Mouse (Mus musculus): ENCODE measurements at regions not wholly inside any gene's neighbourhood (a gene's known extent, or its start where the extent isn't known, plus 50 kb on each side); places are given as distances from the start of the nearest gene placed in this dataset.

DNA sequence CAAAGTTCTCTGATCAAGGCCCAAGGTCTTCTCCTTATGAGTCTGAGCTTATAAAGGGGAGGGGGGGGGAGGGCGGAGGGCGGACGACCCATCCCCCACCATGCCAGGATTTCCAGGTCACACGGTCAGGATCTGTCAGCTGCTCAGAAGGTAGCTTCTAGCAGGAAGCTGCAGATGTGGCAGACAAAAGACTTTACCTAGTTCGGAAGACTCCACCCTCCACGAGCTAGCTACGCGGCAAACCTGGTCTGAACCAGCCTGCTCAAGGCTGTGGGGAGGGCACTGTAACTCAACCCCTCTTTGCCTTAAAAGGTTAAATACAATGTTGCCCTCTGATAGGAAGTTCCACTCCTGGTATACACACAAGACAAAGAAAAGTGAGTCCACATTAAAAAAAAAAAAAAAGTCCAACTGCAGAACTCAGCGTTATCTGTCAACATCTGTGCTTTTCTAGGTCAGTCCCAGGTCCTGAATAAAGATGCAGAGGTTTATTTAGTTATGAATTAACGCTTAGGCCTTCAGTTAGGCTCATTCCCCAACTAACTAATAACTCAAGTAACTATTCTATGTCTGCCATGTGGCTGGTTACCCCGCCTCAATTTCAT lies 108.7 kb downstream of the Rpl14 start:
- Histone ChIP-seq H3K27ac (replicated peaks) (no peak overlapping the region), H3K4me2 (replicated peaks) (no peak overlapping the region), H3K9ac (replicated peaks) (no peak overlapping the region), H3K4me1 (peaks cover 32% of the 10 kb centered on the region), H3K36me3 (no peaks in the 10 kb centered on the region), H3K27me3 (no peaks in the 10 kb centered on the region), H3K4me3 (no peak overlapping the region), H3K9me3 (no peaks in the 10 kb centered on the region)
- WGBS: 46% methylated on average over 11 of the region's 11 CpGs
- no peak for ATAC-seq (replicated peaks)

DNA sequence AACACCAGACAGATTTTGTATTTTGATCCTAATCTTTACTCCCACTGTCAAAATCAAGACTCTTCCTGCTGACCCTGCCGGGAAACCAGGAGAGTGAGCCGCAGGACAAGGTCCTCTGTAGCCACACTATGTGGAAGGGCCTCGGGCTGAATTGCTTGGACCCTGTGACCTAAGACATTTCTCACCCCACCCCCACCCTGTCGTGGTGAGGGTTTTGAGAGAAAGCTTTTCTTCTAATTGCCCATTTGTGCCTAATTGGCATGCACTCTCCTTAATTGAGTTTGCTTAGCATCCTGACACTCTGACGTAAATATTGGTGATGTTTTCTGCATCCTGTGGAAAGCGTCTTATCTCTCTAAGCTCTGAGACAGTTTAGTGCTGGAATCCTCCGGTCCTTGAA lies 110.2 kb downstream of the Rpl14 start:
- no peak overlapping the region for H3K4me2 ChIP-seq (replicated peaks)
- no peaks in the 10 kb centered on the region for H3K36me3 ChIP-seq
- H3K9me3 ChIP-seq: no peaks in the 10 kb centered on the region
- H3K4me3 ChIP-seq: no peak overlapping the region
- 16% methylated on average over 7 of the region's 7 CpGs for WGBS
- no peaks in the 10 kb centered on the region for H3K27me3 ChIP-seq
- no peak overlapping the region for H3K9ac ChIP-seq (replicated peaks)
- no peak for ATAC-seq (replicated peaks)
- peaks cover 17% of the 10 kb centered on the region for H3K4me1 ChIP-seq
- H3K27ac ChIP-seq (replicated peaks): no peak overlapping the region

DNA sequence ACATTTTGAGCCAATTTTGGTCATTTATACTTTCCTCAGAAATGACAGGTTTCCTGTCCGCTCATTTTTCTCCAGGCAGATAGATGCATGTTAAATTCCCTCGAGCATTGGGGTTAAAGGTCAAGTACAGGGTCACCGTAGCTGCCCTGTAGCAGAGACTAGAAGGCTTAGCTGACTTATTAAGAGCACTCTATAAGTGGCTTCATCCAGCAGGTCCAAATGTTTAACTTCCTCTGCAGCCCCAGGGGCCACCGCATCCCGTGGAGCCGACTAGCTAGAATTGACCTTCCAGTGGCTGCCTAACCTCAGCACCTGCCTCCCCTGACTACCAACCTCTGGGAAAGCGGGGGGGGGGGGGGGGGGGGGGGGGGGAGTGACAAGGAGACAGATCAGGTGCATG lies 114.7 kb downstream of the Rpl14 start:
- H3K4me2 ChIP-seq (replicated peaks): no peak overlapping the region
- H3K9me3 ChIP-seq: no peaks in the 10 kb centered on the region
- peaks cover 20% of the 10 kb centered on the region for H3K4me1 ChIP-seq
- no peak overlapping the region for H3K4me3 ChIP-seq
- no peak overlapping the region for H3K9ac ChIP-seq (replicated peaks)
- ATAC-seq (replicated peaks): no peak
- 45% methylated on average over 6 of the region's 7 CpGs for WGBS
- no peak overlapping the region for H3K27ac ChIP-seq (replicated peaks)
- H3K36me3 ChIP-seq: no peaks in the 10 kb centered on the region
- H3K27me3 ChIP-seq: no peaks in the 10 kb centered on the region

DNA sequence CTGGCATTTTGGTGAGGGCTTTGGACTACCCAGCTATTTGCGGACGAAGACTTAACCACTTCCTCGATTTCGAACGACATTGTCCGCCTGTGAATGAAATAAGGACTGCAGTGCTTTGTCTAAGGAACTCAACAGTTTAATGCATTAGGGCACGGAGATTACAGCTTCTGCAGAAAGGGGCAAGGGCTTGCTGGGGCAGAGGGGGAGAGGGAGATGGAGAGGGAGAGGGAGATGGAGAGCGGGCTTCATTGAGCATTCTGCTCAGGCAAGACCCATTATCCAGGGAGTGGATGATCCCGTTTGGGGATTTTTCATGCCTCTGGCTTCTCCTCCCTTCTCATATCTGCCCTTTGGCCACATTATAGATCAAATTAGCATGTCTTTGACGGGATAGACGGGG lies 117.8 kb downstream of the Rpl14 start:
- no peaks in the 10 kb centered on the region for H3K27me3 ChIP-seq
- no peaks in the 10 kb centered on the region for H3K36me3 ChIP-seq
- peaks cover 40% of the 10 kb centered on the region for H3K4me1 ChIP-seq
- no peak overlapping the region for H3K27ac ChIP-seq (replicated peaks)
- no peak for ATAC-seq (replicated peaks)
- H3K4me2 ChIP-seq (replicated peaks): no peak overlapping the region
- H3K9ac ChIP-seq (replicated peaks): no peak overlapping the region
- H3K4me3 ChIP-seq: no peak overlapping the region
- 51% methylated on average over 11 of the region's 11 CpGs for WGBS
- H3K9me3 ChIP-seq: no peaks in the 10 kb centered on the region

DNA sequence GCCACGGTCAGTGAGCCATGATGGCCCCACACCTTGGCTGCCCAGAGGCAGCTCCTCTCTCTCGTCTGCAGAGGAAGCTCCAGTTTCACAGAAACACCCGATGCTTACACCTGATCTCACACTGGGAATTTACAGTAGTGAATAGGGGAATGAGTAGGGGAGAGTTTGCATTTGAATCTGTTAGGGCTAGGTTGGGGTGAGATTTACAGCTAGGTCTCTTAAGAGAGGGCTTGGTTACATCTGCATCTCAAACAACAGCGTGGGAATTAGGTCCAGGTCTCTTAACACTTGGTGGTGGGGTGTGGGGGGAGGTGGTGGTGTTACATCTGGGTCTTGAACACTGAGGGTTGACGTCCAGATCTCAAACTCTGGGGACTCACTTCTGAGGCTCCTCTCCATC lies 119.3 kb downstream of the Rpl14 start:
- no peak overlapping the region for H3K4me2 ChIP-seq (replicated peaks)
- no peaks in the 10 kb centered on the region for H3K27me3 ChIP-seq
- H3K4me3 ChIP-seq: no peak overlapping the region
- H3K36me3 ChIP-seq: no peaks in the 10 kb centered on the region
- no peak for ATAC-seq (replicated peaks)
- H3K27ac ChIP-seq (replicated peaks): peak overlapping the region; percentile 90
- WGBS: 31% methylated on average over 5 of the region's 5 CpGs
- no peak overlapping the region for H3K9ac ChIP-seq (replicated peaks)
- H3K9me3 ChIP-seq: no peaks in the 10 kb centered on the region
- peaks cover 47% of the 10 kb centered on the region for H3K4me1 ChIP-seq

DNA sequence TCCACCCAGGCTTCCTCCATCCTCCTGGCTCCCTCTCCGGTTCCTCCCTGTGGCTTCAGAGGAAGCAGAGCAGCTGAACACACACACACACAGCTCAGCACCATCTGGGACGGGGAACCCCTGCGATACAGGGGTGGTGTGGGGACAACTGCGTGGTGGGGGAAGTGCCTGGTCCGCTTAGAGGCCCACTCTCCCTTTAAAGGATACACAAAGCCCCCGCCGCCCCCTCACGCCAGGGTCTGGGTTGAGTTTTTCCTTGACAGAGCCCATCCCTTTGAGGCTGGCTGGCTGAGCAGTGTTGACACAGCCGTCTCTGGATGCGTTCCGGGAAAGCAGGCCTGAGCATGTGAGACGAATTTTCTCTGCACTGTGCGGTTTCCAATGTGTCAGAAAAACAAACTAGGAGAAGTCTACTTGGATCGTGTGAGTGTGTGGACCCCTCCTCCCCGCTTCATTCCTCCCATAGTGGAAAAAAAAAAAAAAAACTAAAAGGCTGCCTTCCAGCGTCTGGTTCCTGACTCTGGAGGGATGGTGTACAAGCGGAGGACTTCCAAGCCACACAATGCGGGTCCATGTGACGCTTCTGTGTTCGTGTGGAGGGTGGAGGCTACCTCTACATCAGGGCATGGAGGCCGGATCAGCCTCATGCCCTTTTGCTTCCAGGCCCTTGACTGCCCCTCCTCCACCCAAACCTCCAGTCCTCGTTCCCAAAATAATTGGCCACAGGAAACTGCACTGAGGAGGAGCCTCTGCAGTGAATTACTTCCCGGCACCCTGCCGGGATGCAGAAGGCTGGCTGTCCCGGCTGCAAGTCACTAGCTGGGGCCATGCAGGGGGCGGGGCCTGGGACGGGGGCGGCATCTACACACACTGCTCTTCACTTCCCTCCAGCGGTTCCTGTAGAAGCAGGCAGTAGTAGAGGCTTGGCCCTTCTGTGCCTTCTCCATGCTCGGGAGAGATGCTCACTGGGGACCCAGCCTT lies 120.0 kb downstream of the Rpl14 start:
- peaks cover 47% of the 10 kb centered on the region for H3K4me1 ChIP-seq
- H3K36me3 ChIP-seq: no peaks in the 10 kb centered on the region
- H3K4me2 ChIP-seq (replicated peaks): peak overlapping the region; percentile 42
- peak; percentile 82 for ATAC-seq (replicated peaks)
- H3K4me3 ChIP-seq: peak overlapping the region; percentile 22
- no peaks in the 10 kb centered on the region for H3K27me3 ChIP-seq
- H3K9me3 ChIP-seq: no peaks in the 10 kb centered on the region
- H3K9ac ChIP-seq (replicated peaks): peak overlapping the region; percentile 43
- under 1% methylated on average over 30 of the region's 30 CpGs for WGBS
- peak overlapping the region; percentile 90 for H3K27ac ChIP-seq (replicated peaks)

DNA sequence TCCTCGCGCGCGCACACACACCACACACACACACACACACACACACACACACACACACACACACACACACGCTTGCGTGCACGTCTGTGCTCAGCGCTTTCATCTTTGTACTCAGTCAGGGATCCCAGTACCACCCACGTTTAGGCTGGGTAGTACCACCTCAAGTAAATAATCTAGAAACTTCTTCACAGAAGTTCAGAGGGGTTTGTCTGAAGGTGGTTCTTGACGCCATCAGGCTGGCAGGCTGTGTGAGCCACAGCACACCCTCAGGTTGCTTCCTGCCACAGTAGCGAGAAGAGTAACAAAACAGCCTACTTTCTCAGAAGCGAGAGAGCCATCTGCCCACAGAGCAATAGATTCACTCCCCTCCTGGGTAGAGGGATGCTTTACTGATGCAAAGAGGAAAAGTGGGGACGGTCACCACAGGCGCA lies 120.7 kb downstream of the Rpl14 start:
- Histone ChIP-seq H3K9ac (replicated peaks) (0 out of 2 replicates have a peak overlapping the region, but pooled peaks have one; percentile 43), H3K27me3 (no peaks in the 10 kb centered on the region), H3K4me2 (replicated peaks) (peak overlapping the region; percentile 42), H3K9me3 (no peaks in the 10 kb centered on the region), H3K4me3 (no peak overlapping the region), H3K27ac (replicated peaks) (peak overlapping the region; percentile 90), H3K36me3 (no peaks in the 10 kb centered on the region), H3K4me1 (peaks cover 47% of the 10 kb centered on the region)
- WGBS: 14% methylated on average over 13 of the region's 14 CpGs
- ATAC-seq (replicated peaks): 0 out of 2 replicates have a peak, but pooled peaks have one; percentile 8

DNA sequence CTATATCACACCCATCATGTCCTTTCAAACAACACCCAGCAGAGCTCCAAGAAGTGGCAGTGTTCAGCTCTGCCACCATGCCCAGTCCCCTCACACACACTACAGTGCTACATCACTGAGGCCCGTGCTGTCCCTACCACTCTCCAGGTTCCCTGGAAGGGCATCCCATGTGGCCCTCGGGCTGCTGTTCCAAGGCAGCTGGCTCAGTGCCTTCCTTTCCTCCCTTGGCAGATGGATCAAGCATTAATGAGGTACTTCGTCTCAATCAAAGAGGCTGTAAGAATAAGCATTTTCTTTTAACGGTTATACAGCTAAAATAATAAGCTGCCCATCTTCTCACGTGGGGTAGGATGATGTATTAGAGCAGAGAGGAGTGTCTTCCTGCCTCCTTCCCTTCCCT lies 123.2 kb downstream of the Rpl14 start:
- Histone ChIP-seq H3K4me2 (replicated peaks) (no peak overlapping the region), H3K36me3 (no peaks in the 10 kb centered on the region), H3K4me3 (no peak overlapping the region), H3K27ac (replicated peaks) (no peak overlapping the region), H3K9me3 (no peaks in the 10 kb centered on the region), H3K27me3 (no peaks in the 10 kb centered on the region), H3K9ac (replicated peaks) (no peak overlapping the region), H3K4me1 (peaks cover 47% of the 10 kb centered on the region)
- 34% methylated on average over 5 of the region's 5 CpGs for WGBS
- ATAC-seq (replicated peaks): no peak

DNA sequence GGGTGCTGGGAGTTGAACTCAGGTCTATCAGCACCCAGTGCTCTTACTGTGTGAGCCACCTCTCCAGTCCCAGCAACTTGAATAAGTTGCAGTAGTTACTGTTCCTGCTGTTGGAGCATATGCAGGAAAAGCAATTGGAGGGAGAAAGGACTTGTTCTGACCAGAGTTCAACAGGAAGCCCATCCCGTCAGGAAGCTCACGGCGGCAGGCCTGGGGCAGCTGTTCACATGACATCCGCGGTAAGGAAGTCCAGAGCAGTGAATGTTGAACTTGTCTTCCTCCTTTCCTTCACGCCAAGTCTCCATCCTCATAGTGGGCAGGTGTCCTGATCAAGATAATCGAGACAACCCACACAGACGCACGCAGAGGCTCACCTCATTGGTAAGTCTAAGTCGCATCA lies 124.7 kb downstream of the Rpl14 start:
- H3K4me1 ChIP-seq: peaks cover 32% of the 10 kb centered on the region
- H3K4me3 ChIP-seq: no peak overlapping the region
- H3K9me3 ChIP-seq: no peaks in the 10 kb centered on the region
- ATAC-seq (replicated peaks): no peak
- no peak overlapping the region for H3K9ac ChIP-seq (replicated peaks)
- H3K27ac ChIP-seq (replicated peaks): no peak overlapping the region
- no peaks in the 10 kb centered on the region for H3K36me3 ChIP-seq
- WGBS: 91% methylated on average over 10 of the region's 10 CpGs
- no peaks in the 10 kb centered on the region for H3K27me3 ChIP-seq
- H3K4me2 ChIP-seq (replicated peaks): no peak overlapping the region

DNA sequence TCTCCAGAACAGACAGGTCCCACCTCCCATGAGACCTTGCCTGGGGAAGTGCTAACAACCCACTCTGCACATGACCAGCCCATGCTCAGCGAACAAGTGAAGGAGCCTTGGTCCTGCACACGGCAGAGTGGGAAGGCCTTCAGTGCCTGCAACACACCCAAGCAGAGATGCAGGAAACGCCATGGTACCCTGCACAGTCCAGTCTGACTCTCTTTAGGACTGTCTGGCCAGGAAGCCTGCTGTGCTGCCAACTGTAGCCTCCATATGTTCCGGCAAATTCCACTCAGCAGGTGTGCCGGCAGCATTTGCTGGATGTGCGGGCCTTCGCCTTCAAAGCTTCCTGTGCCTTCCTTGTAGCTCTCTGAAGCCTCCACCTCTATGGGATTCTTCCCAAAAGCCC lies 126.5 kb downstream of the Rpl14 start:
- Histone ChIP-seq H3K27me3 (no peaks in the 10 kb centered on the region), H3K4me3 (no peak overlapping the region)
- no peak for ATAC-seq (replicated peaks)

DNA sequence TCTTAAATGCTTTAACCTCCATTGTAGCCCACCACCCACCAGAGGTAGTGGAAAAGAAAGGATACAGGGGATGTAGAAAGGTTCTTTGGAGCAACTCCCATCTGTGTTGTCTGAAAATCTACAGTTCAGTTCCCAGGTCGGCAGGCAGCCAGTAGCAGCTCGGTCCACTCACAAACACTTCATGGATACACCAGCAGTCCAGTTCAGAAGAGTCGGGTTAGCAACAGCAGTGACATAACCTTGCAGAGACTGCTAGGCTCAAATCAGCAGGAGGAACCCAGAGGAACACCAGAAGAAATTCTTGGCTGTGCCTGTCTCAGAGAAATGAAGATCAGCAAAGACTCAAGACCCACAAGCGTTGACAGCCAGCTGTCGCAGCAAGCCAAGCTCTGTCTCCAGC lies 128.5 kb downstream of the Rpl14 start:
- Histone ChIP-seq H3K36me3 (no peaks in the 10 kb centered on the region), H3K27me3 (no peaks in the 10 kb centered on the region), H3K27ac (replicated peaks) (no peak overlapping the region), H3K4me3 (no peak overlapping the region), H3K9me3 (no peaks in the 10 kb centered on the region), H3K9ac (replicated peaks) (no peak overlapping the region), H3K4me2 (replicated peaks) (no peak overlapping the region), H3K4me1 (peaks cover 8% of the 10 kb centered on the region; the same call in 1 of the 2 replicates)
- no peak for ATAC-seq (replicated peaks)
- 88% methylated on average over 5 of the region's 5 CpGs for WGBS

More for the DNA sequence above, 126.5 kb downstream of the Rpl14 start:
- 79% methylated on average over 7 of the region's 7 CpGs for WGBS
- Histone ChIP-seq H3K4me1 (peaks cover 14% of the 10 kb centered on the region), H3K36me3 (no peaks in the 10 kb centered on the region), H3K9ac (replicated peaks) (no peak overlapping the region), H3K4me2 (replicated peaks) (no peak overlapping the region), H3K9me3 (no peaks in the 10 kb centered on the region), H3K27ac (replicated peaks) (no peak overlapping the region)

DNA sequence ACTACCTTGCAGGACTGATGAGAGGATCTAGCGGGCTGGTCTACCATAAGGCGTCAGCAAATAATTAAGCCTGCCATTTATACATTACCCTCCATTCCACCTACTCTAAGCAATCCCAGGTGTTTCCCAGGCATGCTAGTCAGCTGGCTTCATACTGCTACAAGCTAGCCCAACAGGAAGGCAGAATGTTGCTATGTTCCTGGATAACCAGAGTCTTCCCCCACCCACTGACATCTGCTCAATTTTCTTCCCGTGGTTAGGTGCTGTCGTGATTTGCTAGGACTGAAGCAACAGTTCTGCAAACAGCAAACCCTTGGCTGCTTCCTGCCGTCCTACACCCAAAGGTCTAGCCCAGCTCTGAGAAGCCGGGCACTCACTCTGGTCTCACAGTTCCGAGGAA lies 131.6 kb downstream of the Rpl14 start:
- no peak for ATAC-seq (replicated peaks)
- Histone ChIP-seq H3K9ac (replicated peaks) (no peak overlapping the region), H3K27ac (replicated peaks) (0 out of 2 replicates have a peak overlapping the region, but pooled peaks have one; percentile 18), H3K36me3 (no peaks in the 10 kb centered on the region), H3K9me3 (no peaks in the 10 kb centered on the region), H3K4me1 (peaks cover 6% of the 10 kb centered on the region; the same call in 1 of the 2 replicates), H3K4me2 (replicated peaks) (no peak overlapping the region), H3K4me3 (no peak overlapping the region), H3K27me3 (no peaks in the 10 kb centered on the region)
- 79% methylated on average over 7 of the region's 7 CpGs for WGBS

Measured in forebrain, embryonic 15.5 days (tissue).